Mouse (Mus musculus) layer of hippocampus, adult 18-20 months (tissue): ENCODE measurements around the gene Ccl12. TPM values are rescaled to one million over a fixed set of nuclear protein-coding genes. Genes with fewer than 3 reads are reported as not detected.

ENCODE experiments used
- DNase-seq, 2 experiments: peaks; one replicate each; pipeline ENCODE4 v3.0.0; 2022; ENCODE audit warnings: low spot score in 2 of 2
- total RNA-seq, 2 experiments: library from RNA; stranded (reverse); gene quantifications; 2 replicates each; pipeline ENCODE4 v1.2.3; 2021

Gene Ccl12
- total RNA-seq, 2 experiments from 2014 or later: 0.68 TPM; not detected in 1

GRCm38 (mm10) chr11:82136196-82136595 is 34.6 kb downstream of the Ccl12 start:
- no peak for DNase-seq

GRCm38 (mm10) chr11:82139492-82140094 is 37.9 kb downstream of the Ccl12 start:
- DNase-seq: no peak

Other genes with a start within 250 kb of the Ccl12 start
- gene 5530401A14Rik, start 241.2 kb upstream of the Ccl12 start, total RNA-seq: under 1 TPM; 0.12 to 0.13 TPM
- 10 to 100 TPM; 55.9 to 61.9 TPM for gene Asic2, start 133.4 kb upstream of the Ccl12 start, total RNA-seq
- gene Ccl2, start 66.3 kb upstream of the Ccl12 start, total RNA-seq: not detected
- gene Gm17268, start 63.3 kb upstream of the Ccl12 start, total RNA-seq: not detected
- gene Ccl7, start 56.1 kb upstream of the Ccl12 start, total RNA-seq: not detected
- gene Ccl11, start 44.0 kb upstream of the Ccl12 start, total RNA-seq: under 1 TPM; 0.50 to 0.61 TPM
- gene Ccl8, start 13.3 kb downstream of the Ccl12 start, total RNA-seq: not detected
- gene Ccl1, start 203.8 kb downstream of the Ccl12 start, total RNA-seq: not detected